Mouse (Mus musculus): ENCODE results near the gene Wdr72. TPM values are rescaled to one million over a fixed set of nuclear protein-coding genes. Genes with fewer than 3 reads are reported as not detected.

The Wdr72 gene
- total RNA-seq, 1 experiment from 2014 or later: not detected

- ATAC-seq (replicated peaks; ENCODE audit: insufficient number of reproducible peaks, low FRiP score, low TSS enrichment, poor library complexity, severe bottlenecking): no peak
Measured at GRCm38 (mm10) chr9:74187401-74188029, 77.4 kb downstream of the Wdr72 start.

- ATAC-seq (replicated peaks; ENCODE audit: insufficient number of reproducible peaks, low FRiP score, low TSS enrichment, poor library complexity, severe bottlenecking): no peak
Measured at GRCm38 (mm10) chr9:74194898-74195297, 84.7 kb downstream of the Wdr72 start.

- ATAC-seq (replicated peaks; ENCODE audit: insufficient number of reproducible peaks, low FRiP score, low TSS enrichment, poor library complexity, severe bottlenecking): no peak
Measured at GRCm38 (mm10) chr9:74228272-74228671, 118.1 kb downstream of the Wdr72 start.

GRCm38 (mm10) chr9:74241292-74241691 is 131.1 kb downstream of the Wdr72 start:
- ATAC-seq (replicated peaks; ENCODE audit: insufficient number of reproducible peaks, low FRiP score, low TSS enrichment, poor library complexity, severe bottlenecking): no peak

- no peak for ATAC-seq (replicated peaks; ENCODE audit: insufficient number of reproducible peaks, low FRiP score, low TSS enrichment, poor library complexity, severe bottlenecking)
Measured at GRCm38 (mm10) chr9:74248084-74248483, 137.9 kb downstream of the Wdr72 start.

GRCm38 (mm10) chr9:74249486-74249885 is 139.3 kb downstream of the Wdr72 start:
- ATAC-seq (replicated peaks; ENCODE audit: insufficient number of reproducible peaks, low FRiP score, low TSS enrichment, poor library complexity, severe bottlenecking): no peak

- no peak for ATAC-seq (replicated peaks; ENCODE audit: insufficient number of reproducible peaks, low FRiP score, low TSS enrichment, poor library complexity, severe bottlenecking)
Measured at GRCm38 (mm10) chr9:74250522-74250921, 140.4 kb downstream of the Wdr72 start.

- no peak for ATAC-seq (replicated peaks; ENCODE audit: insufficient number of reproducible peaks, low FRiP score, low TSS enrichment, poor library complexity, severe bottlenecking)
Measured at GRCm38 (mm10) chr9:74258389-74258788, 148.2 kb downstream of the Wdr72 start.

- no peak for ATAC-seq (replicated peaks; ENCODE audit: insufficient number of reproducible peaks, low FRiP score, low TSS enrichment, poor library complexity, severe bottlenecking)
Measured at GRCm38 (mm10) chr9:74277752-74278385, 167.7 kb downstream of the Wdr72 start.

- no peak for ATAC-seq (replicated peaks; ENCODE audit: insufficient number of reproducible peaks, low FRiP score, low TSS enrichment, poor library complexity, severe bottlenecking)
Measured at GRCm38 (mm10) chr9:74282072-74282471, 171.9 kb downstream of the Wdr72 start.

GRCm38 (mm10) chr9:74286210-74286609 is 176.1 kb downstream of the Wdr72 start:
- ATAC-seq (replicated peaks; ENCODE audit: insufficient number of reproducible peaks, low FRiP score, low TSS enrichment, poor library complexity, severe bottlenecking): no peak

GRCm38 (mm10) chr9:74294479-74294878 is 184.3 kb downstream of the Wdr72 start:
- ATAC-seq (replicated peaks; ENCODE audit: insufficient number of reproducible peaks, low FRiP score, low TSS enrichment, poor library complexity, severe bottlenecking): no peak

- no peak for ATAC-seq (replicated peaks; ENCODE audit: insufficient number of reproducible peaks, low FRiP score, low TSS enrichment, poor library complexity, severe bottlenecking)
Measured at GRCm38 (mm10) chr9:74318771-74319170, 208.6 kb downstream of the Wdr72 start.

GRCm38 (mm10) chr9:74324089-74324924 is 214.2 kb downstream of the Wdr72 start:
- ATAC-seq (replicated peaks; ENCODE audit: insufficient number of reproducible peaks, low FRiP score, low TSS enrichment, poor library complexity, severe bottlenecking): no peak

GRCm38 (mm10) chr9:74324925-74325295 is 214.8 kb downstream of the Wdr72 start:
- ATAC-seq (replicated peaks; ENCODE audit: insufficient number of reproducible peaks, low FRiP score, low TSS enrichment, poor library complexity, severe bottlenecking): no peak

- ATAC-seq (replicated peaks; ENCODE audit: insufficient number of reproducible peaks, low FRiP score, low TSS enrichment, poor library complexity, severe bottlenecking): no peak
Measured at GRCm38 (mm10) chr9:74325981-74326380, 215.8 kb downstream of the Wdr72 start.

- no peak for ATAC-seq (replicated peaks; ENCODE audit: insufficient number of reproducible peaks, low FRiP score, low TSS enrichment, poor library complexity, severe bottlenecking)
Measured at GRCm38 (mm10) chr9:74328821-74329220, 218.7 kb downstream of the Wdr72 start.

GRCm38 (mm10) chr9:74330706-74331495 is 220.7 kb downstream of the Wdr72 start:
- no peak for ATAC-seq (replicated peaks; ENCODE audit: insufficient number of reproducible peaks, low FRiP score, low TSS enrichment, poor library complexity, severe bottlenecking)

- ATAC-seq (replicated peaks; ENCODE audit: insufficient number of reproducible peaks, low FRiP score, low TSS enrichment, poor library complexity, severe bottlenecking): no peak
Measured at GRCm38 (mm10) chr9:74332321-74332720, 222.2 kb downstream of the Wdr72 start.
